8 mouse cellular contexts compared by ENCODE assay signal in the genomic region with DNA sequence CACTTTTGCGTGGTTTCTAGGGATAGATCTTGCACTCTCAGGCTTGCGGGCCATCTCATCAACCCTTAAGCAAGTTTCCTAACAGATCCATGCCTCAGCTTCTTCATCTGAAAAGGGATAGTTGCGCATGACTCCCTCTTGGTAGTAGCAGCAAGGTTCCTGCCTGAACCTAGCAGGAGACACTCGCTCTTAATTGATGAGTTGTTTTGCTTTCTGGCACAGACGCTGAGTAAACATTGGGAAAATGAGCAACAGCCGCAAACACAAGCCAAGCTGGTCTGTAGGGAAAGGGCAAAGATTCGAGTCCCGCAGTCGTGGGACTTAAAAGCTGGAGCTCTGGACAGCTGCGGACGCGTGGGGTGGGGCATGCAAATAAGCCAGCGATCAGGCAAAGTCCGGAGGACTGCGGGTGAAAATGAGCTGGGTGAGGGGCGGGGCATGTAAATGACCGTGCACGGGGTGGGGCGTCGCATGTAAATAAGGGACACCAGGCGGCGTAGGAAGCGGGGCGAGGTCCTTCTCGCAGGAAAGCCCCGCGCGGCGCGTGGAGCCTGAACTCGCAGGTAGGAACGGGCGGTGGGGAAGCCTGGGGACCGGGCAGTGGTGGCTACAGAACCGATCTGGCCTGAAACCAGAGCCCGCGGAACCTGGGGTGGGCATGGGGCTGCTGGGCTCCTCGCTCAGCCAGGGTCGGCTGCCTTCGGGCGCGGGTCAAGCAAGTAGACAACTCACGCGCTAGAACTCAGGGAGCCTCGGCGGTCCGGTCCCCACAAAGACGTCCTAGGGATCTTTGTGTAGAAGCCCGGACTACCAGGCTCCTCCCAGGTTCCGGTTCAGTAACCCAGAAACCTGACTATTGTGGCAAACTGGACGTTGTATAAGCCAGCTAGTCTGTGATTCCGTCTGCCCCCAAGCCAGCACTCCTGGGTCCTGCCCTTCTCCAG. TPM values are rescaled to one million over a fixed set of nuclear protein-coding genes. Genes with fewer than 3 reads are reported as not detected.
DNase-seq lines count a peak whose midpoint lies in the region; ATAC-seq and TF ChIP-seq lines count a peak whose summit lies in the region.

Il4ra (plus strand) TSS at position 355 of the 944 bp plus-strand sequence.

- H3K79me2 ChIP-seq in liver, adult 2 months (ENCODE audit: control insufficient read depth, insufficient read depth, low read length) = peaks cover 45% of the 10 kb centered on the region; the same call in 1 of the 2 replicates

- no peaks in the 10 kb centered on the region for H3K36me3 ChIP-seq in liver, adult 2 months (ENCODE audit: control insufficient read depth, insufficient read depth, low read length)

- peak; percentile 96 for ATAC-seq in erythroblast, adult 5-6 weeks (replicated peaks; ENCODE audit: low FRiP score, poor library complexity, severe bottlenecking)
- peak; percentile 82 for ATAC-seq in monocyte, adult 5-6 weeks (replicated peaks; ENCODE audit: insufficient number of reproducible peaks, low FRiP score, low TSS enrichment, poor library complexity, severe bottlenecking)

- H3K27me3 ChIP-seq in liver, adult 2 months (ENCODE audit: control insufficient read depth, insufficient read depth, low read length) = no peaks in the 10 kb centered on the region

- TF ChIP-seq POLR2A in liver, adult 2 months (IDR thresholded peaks at IDR 0.05; ENCODE audit: extremely low read depth, insufficient read depth, low read length) = peak; percentile 95

- no peak for TF ChIP-seq CTCF in liver, adult 2 months (IDR thresholded peaks at IDR 0.05; ENCODE audit: low read depth, low read length)

- peak within 1 kb of the TSS; percentile 86 for H3K27ac ChIP-seq in liver, adult 2 months (replicated peaks; ENCODE audit: insufficient read depth, low read depth, low read length)

- H3K4me3 ChIP-seq in liver, adult 2 months (ENCODE audit: insufficient read depth, low read depth, low read length) = peak within 1 kb of the TSS; percentile 82

- peaks cover 40% of the 10 kb centered on the region for H3K4me1 ChIP-seq in liver, adult 2 months (ENCODE audit: control insufficient read depth, insufficient read depth, low read length)

- H3K9ac ChIP-seq in liver, adult 2 months (ENCODE audit: low read depth, low read length) = peak within 1 kb of the TSS; percentile 89

- peak; percentile 93 for DNase-seq in CD4-positive helper T cell, adult 2 months (ENCODE audit: low read depth, low spot score)
- DNase-seq in brain, adult 2 months (ENCODE audit: low read depth, low spot score) = peak; percentile 79
- peak; percentile 94 to 95 for DNase-seq in heart, adult 9 months (ENCODE audit: low spot score in 2 of 2)
- DNase-seq in kidney, adult 9 months = peak; percentile 96
- peak; percentile 99 for DNase-seq in liver, adult 2 months (ENCODE audit: extremely low read depth, low read depth, low spot score)
- DNase-seq in spleen, postnatal 36 days (ENCODE audit: low spot score in 2 of 2) = peak; percentile 95 to 96

- 2% methylated on average over 52 of the region's 52 CpGs for WGBS in liver, adult 2 months

RNA-seq across cellular contexts. Expression of gene Il4ra, which starts in this region (rescaled TPM):
- 1.3 and 6.1 TPM in 2 replicates for total RNA-seq in erythroblast, adult 5-6 weeks (2015; ENCODE audit: low replicate concordance)
- total RNA-seq in erythroblast, adult 5-6 weeks (2017; ENCODE audit: low replicate concordance) = 4.0 and 6.1 TPM in 2 replicates
- total RNA-seq in liver, adult 2 months (2014; rRNA removed) = 11.3 and 16.6 TPM in 2 replicates
- 18.7 and 24.0 TPM in 2 replicates for polyA plus RNA-seq in liver, adult 2 months (2012; rRNA removed)
- total RNA-seq in monocyte, adult 5-6 weeks (2017) = 57.3 to 65.3 TPM (median 57.6 TPM) in 3 replicates

Comparison
In these comparisons a context has a peak if more than half of its experiments do, and no peak if none do; other contexts are left out.
1. Peak in every context shown above with its lines: DNase-seq, ATAC-seq, H3K4me3 ChIP-seq and H3K27ac ChIP-seq.